Mouse (Mus musculus) C2C12 (cell line): ENCODE results near the gene Pxdc1. TPM values are rescaled to one million over a fixed set of nuclear protein-coding genes. Genes with fewer than 3 reads are reported as not detected.

Experiments used
- H3K27me3 ChIP-seq: one replicate; pipeline ENCODE4 v1.6.1; 2011; ENCODE audit not compliant: control insufficient read depth, insufficient read depth, insufficient read length
- H3K36me3 ChIP-seq: one replicate; pipeline ENCODE4 v1.6.1; 2011; ENCODE audit not compliant: control insufficient read depth, insufficient read depth
- H3K4me3 ChIP-seq: one replicate; pipeline ENCODE4 v1.5.1; 2011; ENCODE audit warnings: mild to moderate bottlenecking, control low read depth; ENCODE audit not compliant: poor library complexity, insufficient read depth, severe bottlenecking
- H3K79me2 ChIP-seq: one replicate; pipeline ENCODE4 v1.6.1; 2011; ENCODE audit not compliant: control insufficient read depth, insufficient read depth
- H3K79me3 ChIP-seq: one replicate; pipeline ENCODE4 v1.6.1; 2011; ENCODE audit warnings: low read depth, control low read depth
- H3ac ChIP-seq: one replicate; pipeline ENCODE3; 2011; ENCODE audit warnings: low read depth; ENCODE audit not compliant: control insufficient read depth, insufficient read length
- CEBPB ChIP-seq: IDR thresholded peaks from one replicate; pipeline ENCODE4 v1.6.1; 2011; ENCODE audit warnings: low read depth, mild to moderate bottlenecking, control low read depth, moderate library complexity
- CTCF ChIP-seq: IDR thresholded peaks from one replicate; pipeline ENCODE4 v1.5.1; 2011; ENCODE audit not compliant: control insufficient read depth, insufficient read depth, insufficient read length
- FOSL1 ChIP-seq: IDR thresholded peaks from one replicate; pipeline ENCODE4 v1.8.0; 2011; ENCODE audit warnings: mild to moderate bottlenecking, low read length; ENCODE audit not compliant: poor library complexity, insufficient read depth, severe bottlenecking
- MAX ChIP-seq: IDR thresholded peaks from one replicate; pipeline ENCODE4 v1.6.1; 2011; ENCODE audit warnings: mild to moderate bottlenecking, control low read depth
- MYOD1 ChIP-seq: IDR thresholded peaks from one replicate; pipeline ENCODE4 v1.6.1; 2011; ENCODE audit warnings: low read depth; ENCODE audit not compliant: control insufficient read depth, insufficient read length
- MYOG ChIP-seq: IDR thresholded peaks from one replicate; pipeline ENCODE4 v1.6.1; 2011; ENCODE audit not compliant: control insufficient read depth, insufficient read length; ENCODE audit errors: extremely low read depth
- USF1 ChIP-seq: IDR thresholded peaks from one replicate; pipeline ENCODE4 v1.6.1; 2011; ENCODE audit warnings: low read depth, mild to moderate bottlenecking, control low read depth, moderate library complexity
- polyA plus RNA-seq: library from polyadenylated mRNA; unstranded; fragments of >200 nt; fragmentation: generic; extraction: Trizol; gene quantifications from one replicate; pipeline ENCODE4 v1.2.1, GENCODE M21; 2012; ENCODE audit warnings: missing spikeins

Gene Pxdc1
- polyA plus RNA-seq, 1 experiment = 29.7 TPM

GRCm38 (mm10) chr13:34624414-34624813 is 28.9 kb downstream of the Pxdc1 start:
- no peaks in the 10 kb centered on the region for H3K27me3 ChIP-seq
- no peaks in the 10 kb centered on the region for H3K79me3 ChIP-seq
- no peak overlapping the region for H3K4me3 ChIP-seq
- H3K36me3 ChIP-seq = peaks cover 30% of the 10 kb centered on the region
- H3K79me2 ChIP-seq = no peaks in the 10 kb centered on the region
- TF ChIP-seq CTCF (no peak), CEBPB (no peak), FOSL1 (no peak), MYOD1 (no peak), USF1 (no peak), MAX (no peak), MYOG (no peak)
- no peak overlapping the region for H3ac ChIP-seq

- no peak for TF ChIP-seq FOSL1
- no peak for TF ChIP-seq MAX
- Histone ChIP-seq H3K27me3 (no peaks in the 10 kb centered on the region), H3K36me3 (no peaks in the 10 kb centered on the region), H3K79me3 (no peaks in the 10 kb centered on the region), H3K79me2 (no peaks in the 10 kb centered on the region), H3ac (no peak overlapping the region), H3K4me3 (no peak overlapping the region)
Observed at GRCm38 (mm10) chr13:34612402-34612801, 40.9 kb downstream of the Pxdc1 start.

DNA sequence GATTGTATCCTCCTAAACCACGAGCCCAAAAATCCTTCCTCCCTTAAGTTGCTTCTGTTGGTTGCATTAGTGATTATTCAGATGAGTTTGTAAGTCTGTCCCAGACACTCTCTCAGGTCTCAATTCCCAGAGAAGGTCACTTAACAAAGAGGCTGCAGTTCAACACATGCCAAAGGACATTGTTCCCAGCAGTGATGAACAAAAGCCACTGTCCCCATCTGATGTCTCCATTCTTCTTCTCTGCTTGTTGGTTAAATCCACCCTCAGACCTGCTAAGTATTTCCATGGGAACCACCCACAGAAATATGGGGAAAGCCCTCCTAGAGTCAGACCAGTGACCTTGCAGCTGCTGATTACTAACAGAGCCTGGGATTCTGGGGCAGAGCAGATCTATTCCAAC is 43.6 kb downstream of the Pxdc1 start:
- H3K27me3 ChIP-seq = no peaks in the 10 kb centered on the region
- no peaks in the 10 kb centered on the region for H3K36me3 ChIP-seq
- H3K79me3 ChIP-seq = no peaks in the 10 kb centered on the region
- no peaks in the 10 kb centered on the region for H3K79me2 ChIP-seq
- H3K4me3 ChIP-seq = no peak overlapping the region
- H3ac ChIP-seq = no peak overlapping the region
- no peak for TF ChIP-seq MAX
- TF ChIP-seq MYOG = no peak
- TF ChIP-seq USF1 = no peak
- TF ChIP-seq CEBPB = no peak
- TF ChIP-seq MYOD1 = no peak
- TF ChIP-seq CTCF = no peak
- no peak for TF ChIP-seq FOSL1

DNA sequence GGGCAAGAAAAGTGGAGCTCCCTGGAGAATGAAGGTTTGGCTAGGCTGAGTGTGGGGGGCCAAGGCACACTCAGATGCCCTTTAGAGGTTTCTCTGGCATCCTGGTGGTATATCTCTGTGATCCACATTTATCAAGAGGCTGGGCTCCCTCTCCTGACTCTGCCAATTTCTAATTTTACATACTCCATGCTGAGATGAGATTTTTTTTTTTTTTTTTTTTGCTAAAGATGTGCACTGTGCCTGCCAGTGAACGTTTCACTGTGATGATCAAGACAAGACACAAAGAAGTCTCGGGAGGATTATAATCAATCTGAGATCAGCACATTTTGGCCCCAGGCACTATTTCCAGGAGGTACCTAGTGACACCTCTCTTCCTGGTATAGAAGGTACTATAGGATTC is 46.2 kb downstream of the Pxdc1 start:
- no peaks in the 10 kb centered on the region for H3K79me3 ChIP-seq
- H3K36me3 ChIP-seq = no peaks in the 10 kb centered on the region
- H3K27me3 ChIP-seq = no peaks in the 10 kb centered on the region
- H3K4me3 ChIP-seq = no peak overlapping the region
- H3ac ChIP-seq = no peak overlapping the region
- no peaks in the 10 kb centered on the region for H3K79me2 ChIP-seq
- TF ChIP-seq MYOD1 (no peak), USF1 (no peak), MYOG (no peak), CEBPB (no peak), FOSL1 (no peak), CTCF (no peak), MAX (no peak)

- Histone ChIP-seq H3ac (no peak overlapping the region), H3K4me3 (no peak overlapping the region), H3K36me3 (no peaks in the 10 kb centered on the region), H3K27me3 (no peaks in the 10 kb centered on the region), H3K79me2 (no peaks in the 10 kb centered on the region), H3K79me3 (no peaks in the 10 kb centered on the region)
- no peak for TF ChIP-seq FOSL1
- TF ChIP-seq CTCF = no peak
- no peak for TF ChIP-seq USF1
- TF ChIP-seq MYOG = no peak
- TF ChIP-seq MAX = no peak
- no peak for TF ChIP-seq MYOD1
- no peak for TF ChIP-seq CEBPB
Observed at GRCm38 (mm10) chr13:34605884-34606283, 47.4 kb downstream of the Pxdc1 start.

GRCm38 (mm10) chr13:34605206-34605605 is 48.1 kb downstream of the Pxdc1 start:
- H3K36me3 ChIP-seq = no peaks in the 10 kb centered on the region
- H3K79me3 ChIP-seq = no peaks in the 10 kb centered on the region
- H3K4me3 ChIP-seq = no peak overlapping the region
- H3K79me2 ChIP-seq = no peaks in the 10 kb centered on the region
- TF ChIP-seq USF1 (no peak), MYOG (no peak), MYOD1 (no peak), FOSL1 (no peak)
- no peak overlapping the region for H3ac ChIP-seq
- no peaks in the 10 kb centered on the region for H3K27me3 ChIP-seq
